Mouse (Mus musculus) erythroblast, embryonic 14.5 days (primary cell): Measurements from ENCODE around the gene Dmwd. TPM values are rescaled to one million over a fixed set of nuclear protein-coding genes. Genes with fewer than 3 reads are reported as not detected.
A peak's percentile ranks its signal among the peaks of the same experiment; 100 is the strongest.

ENCODE experiments used
- H3K27me3 ChIP-seq: 2 replicates; pipeline ENCODE4 v1.6.1; 2012; ENCODE audit warnings: inconsistent platforms; ENCODE audit not compliant: control insufficient read depth
- H3K36me3 ChIP-seq: 2 replicates; pipeline ENCODE4 v1.6.1; 2012; ENCODE audit warnings: mild to moderate bottlenecking, inconsistent platforms; ENCODE audit not compliant: control insufficient read depth
- H3K4me1 ChIP-seq: 2 replicates; pipeline ENCODE4 v1.6.1; 2012; ENCODE audit warnings: inconsistent platforms; ENCODE audit not compliant: control insufficient read depth
- H3K4me3 ChIP-seq: replicated peaks from 2 replicates; pipeline ENCODE3; 2012; ENCODE audit warnings: moderate library complexity, mild to moderate bottlenecking, inconsistent platforms
- H3K9me3 ChIP-seq: 2 replicates; pipeline ENCODE4 v1.6.1; 2012; ENCODE audit warnings: low read length, inconsistent platforms, mixed read lengths; ENCODE audit not compliant: control insufficient read depth
- GATA1 ChIP-seq: IDR thresholded peaks from 2 replicates; pipeline ENCODE4 v1.6.1; 2012; ENCODE audit warnings: low read length, inconsistent platforms, mixed read lengths
- TAL1 ChIP-seq: IDR thresholded peaks from 3 replicates; pipeline ENCODE4 v1.6.1; 2012; ENCODE audit warnings: low read length, inconsistent platforms, mixed read lengths
- polyA plus RNA-seq: library from polyadenylated mRNA; stranded (reverse); fragments of >175 nt; gene quantifications from 2 replicates; pipeline ENCODE4 v1.2.3, GENCODE M21; 2012

Gene Dmwd
- polyA plus RNA-seq, 1 experiment, result 8.5 TPM

DNA sequence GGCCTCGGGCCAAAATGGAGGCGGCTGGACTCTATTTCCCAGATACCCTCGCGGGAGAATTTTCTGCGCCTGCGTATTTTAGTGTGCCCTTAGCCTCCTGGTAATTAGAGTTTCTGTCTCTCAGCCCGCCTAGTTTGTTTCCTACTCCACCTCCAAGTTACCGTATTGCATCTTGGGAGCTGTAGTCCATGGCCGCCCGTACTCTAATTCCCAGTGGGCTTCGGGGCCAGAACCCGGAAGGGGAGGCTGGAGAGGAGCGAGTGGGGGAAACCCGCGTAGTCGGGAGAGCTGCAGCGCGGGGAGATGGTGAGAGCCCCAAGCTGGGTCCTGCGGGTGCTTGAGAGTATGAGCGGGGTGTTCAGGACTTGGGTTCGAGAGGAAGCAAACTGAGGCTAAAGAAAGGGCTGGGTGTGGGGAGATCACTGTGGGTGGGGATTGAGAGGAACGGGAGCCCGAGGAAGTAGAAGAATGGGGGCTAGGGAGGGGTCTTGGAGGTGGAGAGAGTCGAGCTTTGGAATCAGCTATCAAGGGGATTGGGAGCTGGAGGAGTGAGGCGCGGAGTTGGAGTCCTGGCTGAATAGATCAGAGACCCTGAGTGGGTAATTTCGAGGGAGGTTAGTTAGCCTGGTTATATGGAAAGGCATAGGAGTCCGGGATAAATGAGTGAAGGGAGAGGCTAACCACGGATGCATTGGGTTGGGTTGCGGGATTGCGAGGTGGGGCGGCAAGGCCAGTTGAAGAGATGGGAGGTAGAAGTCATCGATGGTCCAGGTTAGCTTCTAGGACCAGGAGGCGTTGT, 43.8 kb downstream of the Dmwd start, which contains the start of gene Fbxo46:
Gene Fbxo46 (plus strand): TSS at position 229 of the 799 bp plus-strand sequence.
- peaks cover 3% of the 10 kb centered on the region for H3K36me3 ChIP-seq
- H3K4me1 ChIP-seq, result peaks cover 36% of the 10 kb centered on the region
- peaks cover 12% of the 10 kb centered on the region for H3K27me3 ChIP-seq
- TF ChIP-seq GATA1 (no peak), TAL1 (no peak)
- H3K4me3 ChIP-seq, result peak within 1 kb of the TSS; percentile 77
- peaks cover 13% of the 10 kb centered on the region for H3K9me3 ChIP-seq

DNA sequence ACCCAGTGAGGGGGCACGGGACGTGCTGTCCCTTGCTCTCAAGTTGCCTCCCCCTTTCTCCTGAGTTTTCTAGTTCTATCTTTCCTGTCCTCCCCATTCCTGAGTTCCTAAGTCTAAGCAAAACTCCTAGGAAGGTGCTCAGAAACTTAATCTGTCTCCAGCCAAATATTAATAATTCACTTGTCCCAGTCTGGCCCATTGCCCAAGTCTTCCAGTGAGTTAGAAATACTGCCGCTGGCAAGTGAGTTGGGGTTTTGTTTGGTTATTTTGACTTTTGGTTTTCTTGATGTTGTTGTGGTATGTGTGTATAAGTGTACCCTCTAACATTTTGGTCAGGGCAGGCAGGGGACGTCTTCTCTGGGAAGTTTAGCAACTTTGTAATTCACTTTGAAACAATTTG, 45.7 kb downstream of the Dmwd start:
- peaks cover 13% of the 10 kb centered on the region for H3K9me3 ChIP-seq
- H3K4me3 ChIP-seq, result no peak overlapping the region
- H3K4me1 ChIP-seq, result peaks cover 36% of the 10 kb centered on the region
- peaks cover 14% of the 10 kb centered on the region for H3K36me3 ChIP-seq
- TF ChIP-seq GATA1 (no peak), TAL1 (no peak)
- H3K27me3 ChIP-seq, result peaks cover 12% of the 10 kb centered on the region

- no peak for TF ChIP-seq TAL1
- TF ChIP-seq GATA1, result no peak
- peaks cover 21% of the 10 kb centered on the region for H3K4me1 ChIP-seq
- no peaks in the 10 kb centered on the region for H3K9me3 ChIP-seq
- H3K27me3 ChIP-seq, result no peaks in the 10 kb centered on the region
- H3K36me3 ChIP-seq, result peaks cover 34% of the 10 kb centered on the region
- no peak overlapping the region for H3K4me3 ChIP-seq
Measured at GRCm38 (mm10) chr7:19124713-19125112, 48.7 kb downstream of the Dmwd start.

DNA sequence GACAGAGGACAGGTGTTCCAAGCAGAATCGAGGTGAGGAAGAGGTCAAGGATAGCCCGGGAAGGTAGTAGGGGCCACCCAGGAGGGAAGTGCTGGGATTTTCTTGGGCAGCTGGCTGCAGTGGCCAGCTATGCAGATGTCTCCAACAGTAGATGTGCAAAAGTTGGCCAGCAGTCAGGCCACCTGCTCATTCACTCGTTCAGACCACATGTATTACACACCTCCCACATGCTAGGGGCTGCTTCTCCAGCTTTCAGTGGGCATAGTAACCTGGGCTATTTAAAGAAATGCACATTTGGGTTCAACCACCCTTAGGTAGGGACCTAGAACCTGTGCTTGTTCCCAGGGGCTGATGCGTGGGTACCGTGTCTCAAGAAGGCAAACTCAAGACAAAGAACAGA, 51.7 kb downstream of the Dmwd start:
- no peaks in the 10 kb centered on the region for H3K27me3 ChIP-seq
- H3K4me1 ChIP-seq, result peaks cover 15% of the 10 kb centered on the region
- no peak overlapping the region for H3K4me3 ChIP-seq
- peaks cover 37% of the 10 kb centered on the region for H3K36me3 ChIP-seq
- no peak for TF ChIP-seq GATA1
- no peak for TF ChIP-seq TAL1
- H3K9me3 ChIP-seq, result no peaks in the 10 kb centered on the region

DNA sequence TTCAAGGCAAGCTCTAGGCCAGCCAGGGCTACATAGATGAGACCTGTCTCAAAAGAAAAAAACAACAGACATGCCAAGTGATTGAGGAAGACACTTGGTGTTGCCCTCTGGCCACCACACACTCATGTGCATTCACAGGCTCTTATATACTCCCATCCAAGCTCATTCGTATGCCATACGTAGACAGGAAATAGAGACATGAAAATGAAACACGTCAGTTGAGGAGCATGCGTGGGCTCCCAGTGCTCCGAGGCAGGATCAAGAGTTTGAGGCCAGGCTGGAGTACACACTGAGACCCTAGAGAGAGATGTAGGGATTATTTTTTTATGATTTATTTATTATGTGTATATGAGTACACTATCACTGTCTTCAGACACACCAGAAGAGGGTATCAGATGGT, 53.4 kb downstream of the Dmwd start:
- Histone ChIP-seq H3K27me3 (no peaks in the 10 kb centered on the region), H3K36me3 (peaks cover 42% of the 10 kb centered on the region), H3K4me1 (peaks cover 15% of the 10 kb centered on the region), H3K4me3 (no peak overlapping the region), H3K9me3 (no peaks in the 10 kb centered on the region)
- TF ChIP-seq GATA1 (no peak), TAL1 (no peak)

- Histone ChIP-seq H3K27me3 (no peaks in the 10 kb centered on the region), H3K4me3 (no peak overlapping the region), H3K9me3 (no peaks in the 10 kb centered on the region), H3K4me1 (peaks cover 15% of the 10 kb centered on the region), H3K36me3 (peaks cover 49% of the 10 kb centered on the region)
- TF ChIP-seq GATA1, result no peak
- TF ChIP-seq TAL1, result no peak
Measured at GRCm38 (mm10) chr7:19130657-19131056, 54.6 kb downstream of the Dmwd start.

DNA sequence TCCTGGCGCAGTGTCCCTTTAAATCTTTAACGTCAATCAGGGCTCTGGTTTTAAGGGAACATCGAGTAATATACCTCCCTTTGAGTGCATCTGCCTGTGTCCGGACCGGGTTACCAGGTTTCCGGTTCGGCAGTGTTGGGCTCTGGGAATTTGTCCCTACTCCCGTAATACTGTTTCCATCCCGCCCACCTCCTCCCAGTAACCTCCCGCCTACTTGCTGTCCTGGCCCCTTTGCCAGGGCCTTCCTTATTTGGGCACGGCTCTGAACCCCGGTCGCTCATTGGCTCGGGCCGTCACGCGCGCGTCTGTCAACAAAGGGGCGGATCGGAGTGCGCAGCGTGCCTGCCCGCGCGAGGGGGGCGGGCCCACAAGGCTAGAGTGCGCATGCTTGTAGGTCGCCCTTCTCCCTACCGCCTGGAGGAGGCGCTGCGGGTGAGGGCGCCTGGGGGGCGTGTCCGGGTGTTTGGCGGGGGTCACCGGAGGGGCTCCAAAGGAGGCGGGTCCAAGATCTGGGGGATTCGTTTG, 55.4 kb downstream of the Dmwd start:
- Histone ChIP-seq H3K36me3 (peaks cover 50% of the 10 kb centered on the region), H3K4me1 (peaks cover 15% of the 10 kb centered on the region)

More for the DNA sequence above, 55.4 kb downstream of the Dmwd start:
- TF ChIP-seq TAL1, result no peak
- TF ChIP-seq GATA1, result no peak
- Histone ChIP-seq H3K27me3 (no peaks in the 10 kb centered on the region), H3K9me3 (peaks cover 5% of the 10 kb centered on the region), H3K4me3 (peak overlapping the region; percentile 61)

Other genes with a start within 250 kb of the Dmwd start
- gene Mill2, start 236.3 kb upstream of the Dmwd start, polyA plus RNA-seq, result not detected in 2 replicates
- 0.11 and 0.16 TPM in 2 replicates for gene Pglyrp1, start 204.9 kb upstream of the Dmwd start, polyA plus RNA-seq
- 3.1 and 4.5 TPM in 2 replicates for gene Ccdc61, start 165.8 kb upstream of the Dmwd start, polyA plus RNA-seq
- gene Nova2, start 150.3 kb upstream of the Dmwd start, polyA plus RNA-seq, result not detected in 2 replicates
- gene Nanos2, start 88.8 kb upstream of the Dmwd start, polyA plus RNA-seq, result not detected in 2 replicates
- gene Mypop, start 85.0 kb upstream of the Dmwd start, polyA plus RNA-seq, result 0.02 TPM in 1 of 2 replicates, not detected in the other
- gene Irf2bp1, start 72.2 kb upstream of the Dmwd start, polyA plus RNA-seq, result 5.0 and 5.5 TPM in 2 replicates
- gene Foxa3, start 52.7 kb upstream of the Dmwd start, polyA plus RNA-seq, result 0.05 and 0.07 TPM in 2 replicates
- 21.6 and 22.6 TPM in 2 replicates for gene Sympk, start 51.9 kb upstream of the Dmwd start, polyA plus RNA-seq
- gene Rsph6a, start 21.5 kb upstream of the Dmwd start, polyA plus RNA-seq, result 0.06 TPM in 1 of 2 replicates, not detected in the other
- 6.0 TPM in 2 replicates for gene Dmpk, start 7.6 kb downstream of the Dmwd start, polyA plus RNA-seq
- 0.23 and 0.34 TPM in 2 replicates for gene Six5, start 18.4 kb downstream of the Dmwd start, polyA plus RNA-seq
- 0.05 TPM in 1 of 2 replicates, not detected in the other for gene Gm4969, start 42.1 kb downstream of the Dmwd start, polyA plus RNA-seq
- 1.9 TPM in 2 replicates for gene Fbxo46, start 43.6 kb downstream of the Dmwd start, polyA plus RNA-seq
- gene Qpctl, start 73.1 kb downstream of the Dmwd start, polyA plus RNA-seq, result 0.61 and 0.66 TPM in 2 replicates
- gene Snrpd2, start 73.5 kb downstream of the Dmwd start, polyA plus RNA-seq, result 9.5 and 12.3 TPM in 2 replicates
- not detected in 2 replicates for gene Gipr, start 89.9 kb downstream of the Dmwd start, polyA plus RNA-seq
- gene Eml2, start 100.2 kb downstream of the Dmwd start, polyA plus RNA-seq, result 0.25 and 0.57 TPM in 2 replicates
- gene Gpr4, start 136.3 kb downstream of the Dmwd start, polyA plus RNA-seq, result not detected in 2 replicates
- 2.1 and 2.3 TPM in 2 replicates for gene Opa3, start 152.1 kb downstream of the Dmwd start, polyA plus RNA-seq
- gene Vasp, start 195.6 kb downstream of the Dmwd start, polyA plus RNA-seq, result 17.7 TPM in 2 replicates
- gene Ppm1n, start 203.8 kb downstream of the Dmwd start, polyA plus RNA-seq, result not detected in 2 replicates
- 0.29 and 0.44 TPM in 2 replicates for gene Rtn2, start 206.4 kb downstream of the Dmwd start, polyA plus RNA-seq
- gene Fosb, start 233.8 kb downstream of the Dmwd start, polyA plus RNA-seq, result 7.8 and 8.8 TPM in 2 replicates